ENCODE assay signal across 22 mouse cellular contexts in the genomic region with DNA sequence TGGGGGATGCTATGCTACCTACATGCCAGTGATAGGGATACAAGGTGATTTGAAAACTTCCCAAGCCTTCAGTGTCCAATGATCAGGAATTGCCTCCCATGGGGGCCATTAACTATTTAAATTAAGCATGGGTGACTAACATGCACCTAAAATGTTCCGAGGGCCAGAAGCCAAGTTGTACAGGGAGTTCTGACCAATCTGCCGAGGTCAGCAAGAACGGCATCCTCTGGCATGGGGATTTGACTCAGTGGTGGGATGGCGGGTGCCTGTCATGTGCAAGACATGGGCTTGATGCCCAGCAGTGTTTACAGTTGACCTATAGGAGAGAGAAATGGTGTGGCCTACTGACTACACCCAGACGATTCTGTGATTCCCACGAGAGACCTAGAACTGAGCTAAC.
"Had no signal": no experiment of that assay in that cellular context is flagged by ENCODE, and none has a peak within 500 bp of the region (broad histone marks: within the 10 kb centered on the region; RNA-seq: fewer than 3 reads in every experiment).

No protein-coding gene starts in this region.

- H3K27ac ChIP-seq: heart, embryonic 10.5 days; hindbrain, embryonic 10.5 days; hindbrain, embryonic 12.5 days; hindbrain, embryonic 14.5 days; intestine, embryonic 15.5 days; limb, embryonic 13.5 days; limb, embryonic 15.5 days; liver, embryonic 12.5 days; liver, embryonic 14.5 days had no signal

- H3K4me3 ChIP-seq: heart, embryonic 10.5 days; heart, embryonic 12.5 days; hindbrain, embryonic 10.5 days; hindbrain, embryonic 12.5 days; intestine, embryonic 15.5 days; limb, embryonic 13.5 days; limb, embryonic 15.5 days; liver, embryonic 12.5 days had no signal

- DNase-seq: gastrocnemius, postnatal 10 days; gastrocnemius, postnatal 25 days; heart, postnatal 10 days; heart, postnatal 4 days; kidney, adult 18-20 months; kidney, adult 8-10 months; kidney, postnatal 10 days; kidney, postnatal 25 days; kidney, postnatal 4 days; layer of hippocampus, adult 9-11 months; layer of hippocampus, postnatal 36 days; left cerebral cortex, postnatal 4 days had no signal
